Mouse (Mus musculus): ENCODE measurements around the gene Ifi27.
"Not testable (repeated sequence)": the region's sequence is repeated elsewhere in the genome, so short reads cannot be mapped to it uniquely, and the experiment has no call there.

Ifi27 gene

GRCm38 (mm10) chr12:103456727-103457126 lies 22.7 kb downstream of the Ifi27 start:
- not testable (repeated sequence) for DNase-seq (ENCODE audit: low read depth, low spot score)

GRCm38 (mm10) chr12:103457140-103457539 lies 23.1 kb downstream of the Ifi27 start, which contains the start of gene Ifi27l2b:
TSS of gene Ifi27l2b (minus strand) at chr12:103457223.
- no peak for DNase-seq (ENCODE audit: low read depth, low spot score)

GRCm38 (mm10) chr12:103474481-103474880 lies 40.5 kb downstream of the Ifi27 start:
- no peak for DNase-seq (ENCODE audit: low read depth, low spot score)

- DNase-seq (ENCODE audit: low read depth, low spot score), result no peak
These were observed 42.9 kb downstream of the Ifi27 start for GRCm38 (mm10) chr12:103476779-103477389.

- DNase-seq (ENCODE audit: low read depth, low spot score), result no peak
These were observed 43.5 kb downstream of the Ifi27 start for GRCm38 (mm10) chr12:103477461-103478015.

GRCm38 (mm10) chr12:103481671-103482070 lies 47.7 kb downstream of the Ifi27 start:
- DNase-seq (ENCODE audit: low read depth, low spot score), result no peak

GRCm38 (mm10) chr12:103482781-103483180 lies 48.8 kb downstream of the Ifi27 start:
- DNase-seq (ENCODE audit: low read depth, low spot score), result no peak

- DNase-seq (ENCODE audit: low read depth, low spot score), result not testable (repeated sequence)
These were observed 50.4 kb downstream of the Ifi27 start for GRCm38 (mm10) chr12:103484200-103484972.

GRCm38 (mm10) chr12:103486726-103487125 lies 52.7 kb downstream of the Ifi27 start:
- no peak for DNase-seq (ENCODE audit: low read depth, low spot score)

- no peak for DNase-seq (ENCODE audit: low read depth, low spot score)
These were observed 53.3 kb downstream of the Ifi27 start for GRCm38 (mm10) chr12:103487276-103487675.

GRCm38 (mm10) chr12:103487750-103488149 lies 53.7 kb downstream of the Ifi27 start:
- DNase-seq (ENCODE audit: low read depth, low spot score), result no peak
